Mouse (Mus musculus): ENCODE measurements around the gene F13a1. TPM values are rescaled to one million over a fixed set of nuclear protein-coding genes. Genes with fewer than 3 reads are reported as not detected.

F13a1 gene
- polyA plus RNA-seq (2014; fragmentation: Nextera tagmentation; extraction: Ambion mirVana) = 12.8 and 14.3 TPM in 2 replicates

DNA sequence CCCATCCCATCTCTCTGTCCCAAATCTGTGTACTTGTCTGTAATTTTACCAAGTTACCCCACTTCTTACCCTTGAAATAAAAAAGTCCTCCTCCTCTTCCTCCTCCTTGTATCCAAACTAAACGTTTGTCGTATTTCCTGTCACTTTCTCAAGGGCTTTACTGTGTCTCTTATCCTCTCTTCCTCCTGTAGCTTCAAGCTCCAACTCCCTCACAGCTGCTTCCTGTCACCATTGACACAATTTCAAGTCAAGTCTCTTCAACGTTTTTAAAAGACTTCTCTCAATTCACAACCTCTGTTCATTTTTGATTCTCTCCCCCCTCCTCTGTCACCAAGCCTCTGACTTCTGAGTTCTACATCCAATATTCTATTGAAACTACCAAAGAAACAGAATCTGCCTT is at the start of gene F13a1:
F13a1 (minus strand) TSS at position 119 of the 400 bp plus-strand sequence.
- Histone ChIP-seq H3K27ac (ENCODE audit: low read depth, low read length) (no peak within 1 kb of the TSS), H3K36me3 (ENCODE audit: control insufficient read depth, insufficient read depth, low read length) (no peaks in the 10 kb centered on the region), H3K9me3 (ENCODE audit: control insufficient read depth, low read length) (no peaks in the 10 kb centered on the region), H3K27me3 (ENCODE audit: control insufficient read depth, insufficient read depth, low read length) (no peaks in the 10 kb centered on the region), H3K4me1 (replicated peaks; ENCODE audit: control insufficient read depth, insufficient read depth, low read length) (no peaks in the 10 kb centered on the region), H3K4me2 (replicated peaks; ENCODE audit: low read depth, low read length) (no peak within 1 kb of the TSS), H3K9ac (ENCODE audit: low read depth, low read length) (no peak within 1 kb of the TSS), H3K4me3 (ENCODE audit: low read depth, low read length) (no peak within 1 kb of the TSS)
- no peak for ATAC-seq (ENCODE audit: low FRiP score)
- WGBS = 74% methylated on average over 3 of the region's 3 CpGs
- DNase-seq (ENCODE audit: low spot score) = no peak

DNA sequence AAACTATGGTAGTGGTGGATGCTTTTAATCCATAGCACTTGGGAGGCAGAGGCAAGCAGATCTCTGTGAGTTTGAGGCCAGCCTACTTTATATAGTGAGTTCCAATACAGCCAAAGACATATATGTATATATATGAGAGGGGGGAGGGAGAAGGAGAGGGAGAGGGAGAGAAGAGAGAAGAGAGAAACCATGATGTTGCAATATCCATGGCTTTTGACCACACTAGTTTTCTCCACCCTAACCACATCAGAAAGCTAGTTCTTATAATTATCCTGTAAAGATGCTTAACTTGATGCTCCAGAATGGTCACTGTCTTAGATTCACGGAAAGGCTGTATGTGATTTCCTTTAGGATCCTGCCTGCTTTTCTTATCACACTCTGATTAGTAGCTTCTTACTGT is 41.6 kb upstream of the F13a1 start:
- 81% methylated on average over 1 of the region's 1 CpGs for WGBS
- Histone ChIP-seq H3K36me3 (ENCODE audit: control insufficient read depth, insufficient read depth, low read length) (no peaks in the 10 kb centered on the region), H3K4me2 (replicated peaks; ENCODE audit: low read depth, low read length) (no peak overlapping the region), H3K4me3 (ENCODE audit: low read depth, low read length) (no peak overlapping the region), H3K27ac (ENCODE audit: low read depth, low read length) (no peak overlapping the region), H3K9ac (ENCODE audit: low read depth, low read length) (no peak overlapping the region), H3K9me3 (ENCODE audit: control insufficient read depth, low read length) (no peaks in the 10 kb centered on the region), H3K27me3 (ENCODE audit: control insufficient read depth, insufficient read depth, low read length) (no peaks in the 10 kb centered on the region), H3K4me1 (replicated peaks; ENCODE audit: control insufficient read depth, insufficient read depth, low read length) (no peaks in the 10 kb centered on the region)
- ATAC-seq (ENCODE audit: low FRiP score) (no peak), DNase-seq (ENCODE audit: low spot score) (no peak)

DNA sequence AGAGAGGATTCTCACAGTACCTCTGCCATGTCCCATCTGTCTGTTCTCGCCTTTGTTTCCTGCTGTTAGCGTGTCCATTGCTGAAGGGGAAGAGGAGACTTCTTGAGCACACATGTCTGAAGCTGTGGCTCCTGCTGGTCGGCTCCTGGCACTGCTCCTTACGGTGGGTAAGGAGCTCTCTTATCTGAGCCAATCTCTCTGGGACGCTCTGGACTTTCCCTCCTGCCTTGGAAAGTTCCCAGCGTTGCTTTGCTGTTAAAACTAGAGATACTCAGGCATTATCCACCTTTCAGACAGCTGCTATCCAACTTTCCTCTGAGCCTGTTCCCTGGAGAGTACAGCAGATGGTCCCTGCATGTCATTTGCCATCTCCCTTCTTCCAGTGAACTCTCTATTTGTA is 39.1 kb upstream of the F13a1 start:
- Histone ChIP-seq H3K9me3 (ENCODE audit: control insufficient read depth, low read length) (no peaks in the 10 kb centered on the region), H3K4me2 (replicated peaks; ENCODE audit: low read depth, low read length) (no peak overlapping the region), H3K4me3 (ENCODE audit: low read depth, low read length) (no peak overlapping the region), H3K36me3 (ENCODE audit: control insufficient read depth, insufficient read depth, low read length) (no peaks in the 10 kb centered on the region), H3K9ac (ENCODE audit: low read depth, low read length) (no peak overlapping the region), H3K4me1 (replicated peaks; ENCODE audit: control insufficient read depth, insufficient read depth, low read length) (no peaks in the 10 kb centered on the region), H3K27ac (ENCODE audit: low read depth, low read length) (no peak overlapping the region), H3K27me3 (ENCODE audit: control insufficient read depth, insufficient read depth, low read length) (no peaks in the 10 kb centered on the region)
- 75% methylated on average over 6 of the region's 6 CpGs for WGBS
- DNase-seq (ENCODE audit: low spot score) (no peak), ATAC-seq (ENCODE audit: low FRiP score) (no peak)

DNA sequence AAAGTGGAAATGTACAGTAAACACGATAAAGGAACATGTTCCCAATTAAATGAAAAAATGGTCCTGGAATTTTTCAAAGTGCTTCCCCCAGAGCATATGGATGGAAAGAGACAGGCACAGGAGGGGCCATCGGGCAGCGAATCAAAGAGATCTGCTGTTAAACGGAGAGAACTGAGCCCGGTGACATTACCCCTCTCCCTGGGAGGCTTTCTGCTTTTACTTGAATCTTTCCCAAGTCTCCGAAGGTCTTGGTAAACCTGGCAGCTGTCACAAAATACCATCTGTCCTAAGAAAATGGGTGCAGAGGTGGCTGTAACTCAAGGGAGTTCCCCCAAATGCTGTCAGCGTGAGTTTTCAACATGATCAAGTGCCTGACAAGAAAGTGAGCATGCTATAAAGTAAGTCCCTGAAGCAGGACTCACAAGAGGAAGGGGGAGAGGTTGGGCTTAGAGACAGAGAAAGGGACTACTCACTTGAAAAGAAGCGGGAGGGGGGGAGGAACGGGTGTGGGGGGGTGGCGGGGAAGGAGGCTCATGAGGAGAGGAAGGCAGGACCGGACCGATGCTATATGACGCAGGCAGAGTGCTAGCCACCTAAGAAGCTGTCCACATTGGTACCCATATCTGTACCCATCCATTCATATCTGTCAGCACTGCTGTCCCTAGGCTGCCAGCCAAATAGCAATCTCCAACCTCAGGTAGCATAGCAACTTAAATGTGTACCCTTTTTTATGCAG is 31.6 kb upstream of the F13a1 start:
- ATAC-seq (ENCODE audit: low FRiP score) (no peak), DNase-seq (ENCODE audit: low spot score) (no peak)
- Histone ChIP-seq H3K4me1 (replicated peaks; ENCODE audit: control insufficient read depth, insufficient read depth, low read length) (no peaks in the 10 kb centered on the region), H3K27me3 (ENCODE audit: control insufficient read depth, insufficient read depth, low read length) (no peaks in the 10 kb centered on the region), H3K36me3 (ENCODE audit: control insufficient read depth, insufficient read depth, low read length) (no peaks in the 10 kb centered on the region), H3K27ac (ENCODE audit: low read depth, low read length) (no peak overlapping the region), H3K9me3 (ENCODE audit: control insufficient read depth, low read length) (no peaks in the 10 kb centered on the region), H3K4me3 (ENCODE audit: low read depth, low read length) (no peak overlapping the region), H3K9ac (ENCODE audit: low read depth, low read length) (no peak overlapping the region), H3K4me2 (replicated peaks; ENCODE audit: low read depth, low read length) (no peak overlapping the region)
- WGBS = 59% methylated on average over 13 of the region's 13 CpGs

DNA sequence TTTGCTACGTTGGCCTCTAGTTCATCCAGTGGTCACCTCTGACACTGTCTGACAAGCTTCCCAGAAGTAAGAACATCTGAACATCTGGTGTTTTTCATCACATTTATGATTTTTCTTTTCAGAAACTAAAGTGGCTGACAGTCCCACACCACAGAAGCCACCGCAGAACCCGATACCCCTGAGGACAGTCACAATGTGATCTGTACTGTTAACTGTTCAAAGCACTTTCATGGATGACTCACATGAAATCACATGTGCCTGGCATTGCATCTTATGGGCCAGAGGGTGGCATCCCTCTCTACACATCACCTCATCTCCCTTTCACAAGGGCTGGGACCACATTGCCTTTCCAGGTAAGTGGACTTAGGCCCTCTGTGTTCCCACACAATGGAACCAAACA is 21.3 kb upstream of the F13a1 start:
- Histone ChIP-seq H3K27me3 (ENCODE audit: control insufficient read depth, insufficient read depth, low read length) (no peaks in the 10 kb centered on the region), H3K36me3 (ENCODE audit: control insufficient read depth, insufficient read depth, low read length) (no peaks in the 10 kb centered on the region), H3K27ac (ENCODE audit: low read depth, low read length) (no peak overlapping the region), H3K9me3 (ENCODE audit: control insufficient read depth, low read length) (no peaks in the 10 kb centered on the region), H3K9ac (ENCODE audit: low read depth, low read length) (no peak overlapping the region), H3K4me1 (replicated peaks; ENCODE audit: control insufficient read depth, insufficient read depth, low read length) (no peaks in the 10 kb centered on the region), H3K4me2 (replicated peaks; ENCODE audit: low read depth, low read length) (no peak overlapping the region), H3K4me3 (ENCODE audit: low read depth, low read length) (no peak overlapping the region)
- DNase-seq (ENCODE audit: low spot score) = no peak
- ATAC-seq (ENCODE audit: low FRiP score) = no peak
- WGBS = 84% methylated on average over 3 of the region's 3 CpGs

DNA sequence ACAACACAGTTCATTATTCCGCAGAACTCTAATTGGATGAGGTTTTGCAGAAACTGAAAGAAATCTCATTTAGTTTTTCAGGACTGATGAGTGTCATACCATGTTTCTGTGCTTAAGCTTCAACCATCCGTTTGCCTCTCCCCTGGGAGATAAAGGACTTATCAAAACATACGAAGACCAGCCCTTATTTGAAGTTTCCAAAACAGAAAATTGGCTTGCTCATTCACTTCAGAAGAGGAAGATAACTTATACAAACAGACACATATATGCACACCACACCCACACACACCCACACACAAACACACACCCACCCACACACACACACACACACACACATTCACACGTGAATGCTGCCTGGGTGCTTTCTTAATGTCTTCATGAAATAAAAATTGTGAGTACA is 20.8 kb upstream of the F13a1 start:
- no peak for ATAC-seq (ENCODE audit: low FRiP score)
- Histone ChIP-seq H3K9ac (ENCODE audit: low read depth, low read length) (no peak overlapping the region), H3K4me1 (replicated peaks; ENCODE audit: control insufficient read depth, insufficient read depth, low read length) (no peaks in the 10 kb centered on the region), H3K27me3 (ENCODE audit: control insufficient read depth, insufficient read depth, low read length) (no peaks in the 10 kb centered on the region), H3K4me3 (ENCODE audit: low read depth, low read length) (no peak overlapping the region), H3K4me2 (replicated peaks; ENCODE audit: low read depth, low read length) (no peak overlapping the region), H3K36me3 (ENCODE audit: control insufficient read depth, insufficient read depth, low read length) (no peaks in the 10 kb centered on the region), H3K27ac (ENCODE audit: low read depth, low read length) (no peak overlapping the region), H3K9me3 (ENCODE audit: control insufficient read depth, low read length) (no peaks in the 10 kb centered on the region)
- WGBS = 77% methylated on average over 4 of the region's 4 CpGs
- no peak for DNase-seq (ENCODE audit: low spot score)

DNA sequence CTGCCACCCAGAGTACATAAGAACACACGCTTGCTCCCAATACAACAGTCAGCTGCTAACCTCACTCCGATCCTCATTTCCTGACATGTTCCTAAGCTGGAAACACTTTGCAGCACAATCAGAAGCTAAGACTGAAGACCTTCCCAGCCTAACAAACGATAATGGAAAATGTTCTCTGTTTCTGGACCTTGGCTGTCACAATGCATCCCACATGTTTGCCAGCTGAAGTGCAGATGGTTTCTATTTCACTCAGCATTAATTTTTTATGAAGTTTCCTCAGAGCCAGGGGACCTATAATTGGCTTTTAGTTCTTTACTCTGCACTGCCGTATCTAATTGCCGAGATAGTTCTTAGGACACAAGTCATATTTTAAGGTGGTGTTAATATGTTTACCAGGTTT is 10.8 kb upstream of the F13a1 start:
- 75% methylated on average over 5 of the region's 5 CpGs for WGBS
- DNase-seq (ENCODE audit: low spot score) (no peak), ATAC-seq (ENCODE audit: low FRiP score) (no peak)
- Histone ChIP-seq H3K36me3 (ENCODE audit: control insufficient read depth, insufficient read depth, low read length) (no peaks in the 10 kb centered on the region), H3K9ac (ENCODE audit: low read depth, low read length) (no peak overlapping the region), H3K4me2 (replicated peaks; ENCODE audit: low read depth, low read length) (no peak overlapping the region), H3K4me1 (replicated peaks; ENCODE audit: control insufficient read depth, insufficient read depth, low read length) (no peaks in the 10 kb centered on the region), H3K27ac (ENCODE audit: low read depth, low read length) (no peak overlapping the region), H3K9me3 (ENCODE audit: control insufficient read depth, low read length) (no peaks in the 10 kb centered on the region), H3K27me3 (ENCODE audit: control insufficient read depth, insufficient read depth, low read length) (no peaks in the 10 kb centered on the region), H3K4me3 (ENCODE audit: low read depth, low read length) (no peak overlapping the region)

DNA sequence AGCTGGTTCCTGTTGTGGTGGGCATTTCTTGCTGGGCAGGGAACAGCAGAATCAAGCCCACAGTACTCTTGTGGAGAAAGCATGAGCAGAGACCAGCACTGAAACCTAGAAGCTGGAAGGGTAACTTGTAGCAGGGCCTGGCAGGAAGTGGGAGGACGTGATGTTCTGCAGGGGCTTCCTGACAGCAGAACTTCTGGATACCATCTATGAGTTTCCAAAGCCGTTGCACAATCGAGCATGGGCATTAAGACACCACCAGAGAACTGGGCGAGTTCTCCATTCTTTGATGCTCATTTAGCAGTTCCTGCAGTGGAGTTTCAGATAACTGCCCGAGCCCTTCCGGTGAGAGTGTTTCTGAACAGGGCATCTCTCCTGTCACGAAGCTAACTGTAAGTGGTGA is 6.6 kb upstream of the F13a1 start:
- no peaks in the 10 kb centered on the region for H3K9me3 ChIP-seq (ENCODE audit: control insufficient read depth, low read length)
- no peaks in the 10 kb centered on the region for H3K36me3 ChIP-seq (ENCODE audit: control insufficient read depth, insufficient read depth, low read length)
- no peak for DNase-seq (ENCODE audit: low spot score)
- WGBS = 88% methylated on average over 7 of the region's 7 CpGs
- H3K27ac ChIP-seq (ENCODE audit: low read depth, low read length) = no peak overlapping the region
- H3K4me3 ChIP-seq (ENCODE audit: low read depth, low read length) = no peak overlapping the region
- no peak for ATAC-seq (ENCODE audit: low FRiP score)
- H3K27me3 ChIP-seq (ENCODE audit: control insufficient read depth, insufficient read depth, low read length) = no peaks in the 10 kb centered on the region
- H3K4me1 ChIP-seq (replicated peaks; ENCODE audit: control insufficient read depth, insufficient read depth, low read length) = no peaks in the 10 kb centered on the region
- no peak overlapping the region for H3K4me2 ChIP-seq (replicated peaks; ENCODE audit: low read depth, low read length)
- no peak overlapping the region for H3K9ac ChIP-seq (ENCODE audit: low read depth, low read length)

DNA sequence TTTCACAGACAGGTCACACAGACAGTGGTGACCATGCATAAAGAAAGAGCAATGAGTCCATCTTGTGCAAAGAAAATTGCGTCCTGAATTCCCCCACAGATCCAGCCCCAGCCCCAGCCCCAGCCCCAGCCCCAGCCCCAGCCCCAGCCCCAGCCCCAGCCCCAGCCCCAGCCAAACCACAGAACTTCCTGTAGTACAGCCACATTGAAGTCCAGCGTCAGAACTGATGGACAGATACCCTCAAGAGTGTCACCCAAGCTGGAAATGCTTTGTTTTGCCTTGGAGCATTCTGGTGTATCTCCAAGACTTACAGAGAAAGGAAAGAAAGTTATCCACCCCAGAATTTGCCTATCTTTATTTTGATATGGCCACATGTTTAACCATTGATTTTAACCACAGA is 413 bp downstream of the F13a1 start:
- Histone ChIP-seq H3K9ac (ENCODE audit: low read depth, low read length) (no peak overlapping the region), H3K4me3 (ENCODE audit: low read depth, low read length) (no peak overlapping the region), H3K4me2 (replicated peaks; ENCODE audit: low read depth, low read length) (no peak overlapping the region), H3K36me3 (ENCODE audit: control insufficient read depth, insufficient read depth, low read length) (no peaks in the 10 kb centered on the region), H3K27ac (ENCODE audit: low read depth, low read length) (no peak overlapping the region), H3K9me3 (ENCODE audit: control insufficient read depth, low read length) (no peaks in the 10 kb centered on the region), H3K27me3 (ENCODE audit: control insufficient read depth, insufficient read depth, low read length) (no peaks in the 10 kb centered on the region), H3K4me1 (replicated peaks; ENCODE audit: control insufficient read depth, insufficient read depth, low read length) (no peaks in the 10 kb centered on the region)
- 74% methylated on average over 2 of the region's 2 CpGs for WGBS
- DNase-seq (ENCODE audit: low spot score) (no peak), ATAC-seq (ENCODE audit: low FRiP score) (no peak)

Measured in hindbrain, embryonic 11.5 days (tissue).